Mouse (Mus musculus) left cerebral cortex, postnatal 36 days (tissue): ENCODE measurements around the gene Iqcf3. TPM values are rescaled to one million over a fixed set of nuclear protein-coding genes. Genes with fewer than 3 reads are reported as not detected.
"Not testable (repeated sequence)": the region's sequence is repeated elsewhere in the genome, so short reads cannot be mapped to it uniquely, and the experiment has no call there.

Experiments
- DNase-seq, 2 experiments: peaks; one replicate each; pipeline ENCODE4 v3.0.0; 2021 to 2022; ENCODE audit warnings: low spot score in 2 of 2, mixed read lengths in 1 of 2
- intact Hi-C: fragments of 180-260 bp; cut with DNase I; formaldehyde crosslinking; loops from one replicate; pipeline ENCODE4 v1.15.1; 2025
- total RNA-seq, 2 experiments: library from RNA; stranded (reverse); gene quantifications; 2 replicates each; pipeline ENCODE4 v1.2.3; 2021

Gene Iqcf3
- total RNA-seq = not detected

DNA sequence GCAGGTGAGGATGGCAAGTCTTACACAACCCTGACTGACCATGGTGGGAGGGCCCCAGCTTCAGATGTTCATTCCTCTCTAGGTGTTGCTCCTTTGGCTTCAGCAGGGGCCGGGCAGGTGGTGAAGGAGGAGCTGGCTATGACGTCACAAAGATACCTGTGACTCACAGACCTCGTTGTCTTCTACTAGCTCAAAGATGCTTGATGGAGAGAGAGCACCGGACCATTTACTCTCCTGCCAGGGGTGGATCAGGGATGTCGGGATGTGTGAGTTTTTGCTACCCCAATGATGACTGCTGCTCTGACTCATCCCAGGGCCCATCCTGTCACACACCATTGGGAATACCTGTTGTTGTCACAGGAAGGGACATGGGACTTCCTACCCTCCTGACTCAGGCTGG lies at the start of gene Iqcf3:
Iqcf3 (minus strand) TSS at position 101 of the 400 bp plus-strand sequence.
- DNase-seq = no peak
- intact Hi-C loops = no loop called here

- intact Hi-C loops = no loop called here
- DNase-seq = no peak
These were observed 49.3 kb upstream of the Iqcf3 start for GRCm38 (mm10) chr9:106610727-106611126.

DNA sequence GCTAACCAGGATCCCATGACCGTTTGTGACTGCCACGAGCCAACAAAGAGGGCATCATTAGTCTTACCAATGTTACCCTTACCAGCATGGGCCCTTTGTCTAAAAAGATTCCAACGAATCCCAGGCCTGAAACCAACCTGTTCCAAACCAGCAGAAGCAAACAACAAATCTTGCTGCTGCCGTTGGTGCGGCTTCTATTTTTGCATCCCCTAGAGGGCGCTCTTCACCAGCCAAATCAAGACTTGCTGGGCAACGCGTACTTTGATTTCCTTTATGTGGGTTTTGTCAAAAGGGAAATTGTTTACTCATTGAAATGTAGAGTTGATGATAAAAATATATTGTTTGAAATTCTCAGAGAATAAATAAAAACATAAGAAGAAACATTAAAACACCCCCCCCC lies 39.1 kb upstream of the Iqcf3 start:
- DNase-seq = peak; percentile 50 to 62
- intact Hi-C loops = loop anchor here (2.0 kb wide), 1 partner anchor 42 kb away; no protein-coding TSS in a partner anchor

DNA sequence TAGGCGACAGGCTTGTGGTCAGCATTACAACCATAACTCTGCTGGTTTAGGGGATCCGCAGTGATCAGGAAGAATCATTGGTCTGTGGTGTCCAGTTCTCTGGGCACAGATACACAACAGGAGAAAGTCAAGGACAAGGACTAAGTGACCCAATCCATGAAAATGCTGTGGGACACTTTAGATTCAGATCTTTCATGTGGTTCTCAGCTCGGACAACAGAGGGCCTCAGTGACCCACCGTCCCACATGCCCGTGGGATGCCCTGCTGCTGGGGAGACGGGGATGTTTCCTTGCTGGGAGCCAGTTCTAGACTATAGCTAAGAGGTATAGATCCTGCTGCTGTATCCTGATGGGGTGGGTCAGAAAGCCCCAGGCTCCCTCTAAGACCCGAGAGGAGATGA lies 37.0 kb upstream of the Iqcf3 start:
- no peak for DNase-seq
- intact Hi-C loops = loop anchor here (5.0 kb wide), 1 partner anchor 66 kb away; no protein-coding TSS in a partner anchor

DNA sequence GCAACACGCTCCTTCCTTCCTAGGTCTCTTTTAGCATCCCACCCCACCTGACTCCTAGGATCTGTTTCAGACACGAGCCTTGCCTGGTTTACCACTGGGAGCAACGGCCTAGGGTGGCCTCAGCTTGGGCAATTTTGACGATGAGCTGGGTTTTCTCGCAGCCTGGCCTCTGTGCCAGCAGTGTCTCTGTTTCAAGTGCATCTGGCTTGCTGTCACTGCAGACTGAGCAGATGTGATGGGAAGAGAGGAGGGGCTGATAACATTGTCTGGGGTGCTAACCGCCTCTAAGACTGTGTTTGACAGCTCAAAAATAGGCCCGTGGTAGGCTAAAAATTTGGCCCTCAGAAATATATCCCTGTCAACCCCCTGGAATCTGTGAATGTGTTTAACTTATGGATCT lies 34.4 kb upstream of the Iqcf3 start:
- DNase-seq = peak in 1 of 2 experiments; percentile 67
- intact Hi-C loops = loop anchor here (5.0 kb wide), 1 partner anchor 64 kb away; no protein-coding TSS in a partner anchor

DNA sequence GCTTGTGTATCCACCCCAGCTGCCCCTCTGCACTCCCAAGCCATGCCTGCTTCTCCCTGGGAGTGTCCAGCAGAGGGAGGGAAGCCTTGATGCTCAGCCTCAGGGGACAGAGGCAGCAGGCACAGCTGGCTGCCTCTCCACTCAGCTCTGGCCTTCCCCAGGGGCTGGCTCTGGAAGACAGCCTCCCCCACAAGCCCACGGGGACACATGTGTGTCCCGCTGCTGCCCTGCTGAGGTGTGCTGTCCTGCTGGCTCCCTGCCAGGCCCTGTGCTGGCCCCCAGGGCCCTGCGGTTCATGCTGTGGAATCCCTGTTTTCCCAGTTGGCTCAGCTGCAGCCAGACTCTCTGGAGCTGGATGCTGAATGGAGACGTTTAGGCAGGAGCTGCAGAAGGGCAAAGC lies 34.0 kb upstream of the Iqcf3 start:
- intact Hi-C loops = loop anchor here (5.0 kb wide), 1 partner anchor 63 kb away; no protein-coding TSS in a partner anchor
- DNase-seq = not testable (repeated sequence)

- intact Hi-C loops = no loop called here
- DNase-seq = no peak
These were observed 30.7 kb upstream of the Iqcf3 start for GRCm38 (mm10) chr9:106592158-106592557.

DNA sequence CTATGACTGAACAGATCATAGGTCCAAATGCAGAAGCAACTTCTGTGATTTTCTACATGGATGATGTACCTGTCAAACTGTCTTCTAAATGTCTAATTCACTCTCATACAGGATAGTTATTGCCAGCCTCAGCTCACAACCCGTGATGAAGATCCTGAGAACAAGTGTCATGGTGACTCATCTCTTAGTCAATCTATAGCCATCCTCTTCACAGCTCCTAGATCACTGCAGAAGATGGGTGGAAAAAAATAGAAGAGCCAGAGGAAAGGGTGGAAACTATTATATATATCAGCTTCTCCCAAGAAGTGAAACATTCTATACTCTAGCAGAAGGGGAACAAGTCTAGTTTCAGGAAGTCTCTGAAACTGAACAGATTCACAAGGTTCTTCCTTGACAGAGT lies 21.1 kb upstream of the Iqcf3 start:
- intact Hi-C loops = no loop called here
- DNase-seq = no peak

DNA sequence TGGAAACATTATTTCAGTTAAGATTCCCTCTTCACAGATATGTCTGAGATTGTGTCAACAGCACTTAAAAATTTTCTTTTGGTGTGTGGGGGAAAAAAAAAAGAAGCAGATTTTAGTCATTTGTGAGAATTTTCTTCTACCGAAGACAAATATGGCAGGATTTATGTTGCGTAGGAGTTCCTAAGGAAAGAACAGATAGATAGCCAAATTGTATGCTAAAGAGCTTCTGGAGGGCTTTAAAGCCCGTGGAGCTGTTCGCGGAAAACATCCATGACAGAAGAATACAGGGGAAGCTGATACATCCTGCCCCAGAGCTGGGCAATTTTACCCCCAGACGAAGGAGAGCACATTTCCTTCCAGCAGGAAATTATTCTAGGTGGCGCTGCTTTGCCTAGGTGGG lies 18.6 kb upstream of the Iqcf3 start:
- peak in 1 of 2 experiments; percentile 32 for DNase-seq
- intact Hi-C loops = no loop called here

DNA sequence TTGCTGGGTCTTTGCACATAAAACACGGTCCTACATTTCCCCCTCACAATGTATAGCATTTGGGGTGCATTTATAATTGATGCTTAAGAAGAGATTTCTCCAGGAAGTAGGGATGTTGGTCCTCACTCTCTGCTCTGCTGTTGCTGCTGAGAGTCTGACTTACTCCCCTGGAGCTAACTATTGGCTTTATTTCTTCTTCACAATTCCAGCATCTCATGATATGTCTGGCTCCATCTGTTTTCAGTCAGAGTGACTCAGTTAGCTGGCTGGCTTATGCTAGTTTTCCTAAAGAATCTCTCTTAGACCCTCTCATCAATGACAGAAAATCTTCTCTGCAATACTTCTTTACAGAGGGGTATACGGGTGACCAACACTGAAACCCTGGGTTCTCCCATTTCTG lies 14.7 kb upstream of the Iqcf3 start:
- no peak for DNase-seq
- intact Hi-C loops = no loop called here

DNA sequence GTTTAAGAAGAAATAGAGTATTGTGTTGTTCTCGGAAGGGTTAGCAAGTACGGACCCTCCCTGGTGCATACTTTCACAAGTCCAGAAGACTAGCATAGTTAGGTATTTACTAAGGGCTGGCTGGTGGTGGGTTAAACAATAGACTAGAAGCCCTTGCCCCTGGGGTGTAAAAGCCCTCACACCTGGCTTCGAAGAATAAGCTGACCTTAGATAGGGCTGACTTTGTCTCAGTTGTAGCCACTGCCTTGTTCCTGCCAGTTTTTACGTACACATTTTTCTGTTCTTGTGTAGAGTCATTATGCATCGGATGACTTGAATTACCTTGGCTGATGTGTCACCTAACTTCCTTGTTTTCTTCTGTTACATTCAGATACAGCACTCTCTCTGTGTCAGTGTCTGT lies 11.9 kb upstream of the Iqcf3 start:
- DNase-seq = no peak
- intact Hi-C loops = no loop called here

- no peak for DNase-seq
- intact Hi-C loops = no loop called here
These were observed 10.8 kb upstream of the Iqcf3 start for GRCm38 (mm10) chr9:106572186-106572585.

DNA sequence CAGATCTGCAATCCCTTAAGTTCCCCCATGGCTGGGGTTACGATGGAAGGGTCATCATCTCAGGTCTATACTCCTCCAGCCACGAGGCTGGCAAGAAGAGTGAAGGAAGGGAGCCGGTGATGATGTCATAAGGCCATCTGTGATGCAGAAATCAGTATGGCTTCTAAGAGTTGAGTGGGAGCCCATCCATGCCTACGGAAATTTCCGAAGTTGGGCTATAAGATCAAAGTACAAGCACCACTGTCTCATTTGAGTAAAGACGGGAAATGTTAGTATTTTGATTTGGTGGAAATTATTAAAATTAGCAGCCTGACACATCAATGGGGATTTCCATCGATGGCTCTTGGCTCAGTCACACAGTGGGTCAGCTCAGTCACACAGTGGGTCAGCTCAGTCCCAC lies 9.5 kb upstream of the Iqcf3 start, which contains the start of gene Iqcf4:
Iqcf4 (minus strand) TSS at position 101 of the 400 bp plus-strand sequence.
- intact Hi-C loops = no loop called here

GRCm38 (mm10) chr9:106566437-106566836 lies 5.0 kb upstream of the Iqcf3 start:
- intact Hi-C loops = no loop called here
- no peak for DNase-seq

More for the DNA sequence above, 9.5 kb upstream of the Iqcf3 start, which contains the start of gene Iqcf4:
- no peak for DNase-seq

DNA sequence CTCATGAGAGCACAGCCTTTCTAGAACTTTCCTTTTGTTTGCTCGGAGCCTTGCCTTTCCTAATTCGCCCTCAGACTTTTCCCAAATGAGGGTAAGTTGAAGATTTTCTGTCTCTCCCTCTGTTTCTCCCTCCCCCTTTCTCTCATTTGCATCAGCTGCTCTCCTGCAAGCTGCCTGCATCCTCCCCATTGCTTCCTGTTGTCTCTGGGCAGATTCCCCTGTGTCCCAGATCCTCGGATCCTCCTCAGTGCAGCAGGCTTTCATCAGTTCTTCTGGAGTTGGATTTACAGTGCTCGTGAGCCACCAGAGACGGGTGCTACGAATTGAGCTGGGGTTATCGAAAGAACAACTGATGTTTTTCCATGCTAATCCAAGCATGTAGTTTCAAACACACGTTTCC lies 2.6 kb upstream of the Iqcf3 start:
- no peak for DNase-seq
- intact Hi-C loops = no loop called here

- no peak for DNase-seq
- intact Hi-C loops = no loop called here
These were observed 860 bp upstream of the Iqcf3 start for GRCm38 (mm10) chr9:106562291-106562690.

DNA sequence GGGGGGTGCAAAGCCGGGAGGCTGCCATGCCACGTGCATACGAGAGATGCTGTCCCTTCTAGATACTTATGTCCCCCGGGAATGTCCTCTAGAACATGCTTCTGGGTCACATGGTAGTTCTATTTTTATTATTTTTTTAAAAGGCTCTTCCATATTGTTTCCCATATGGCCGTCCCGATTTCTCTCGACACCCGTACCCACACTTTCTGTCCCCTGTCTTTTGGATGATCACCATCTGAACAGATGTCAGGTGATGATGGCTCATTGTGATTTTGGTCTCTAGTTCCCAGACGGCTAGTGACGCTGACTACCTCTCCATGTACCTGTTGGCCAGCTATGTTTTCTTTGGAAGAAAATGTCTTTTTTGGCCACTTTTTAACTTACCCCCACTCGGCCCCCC lies 26.5 kb downstream of the Iqcf3 start:
- peak; percentile 18 to 26 for DNase-seq
- intact Hi-C loops = loop anchor here (5.0 kb wide), 2 partner anchors 62 to 107 kb away; no protein-coding TSS in a partner anchor

- intact Hi-C loops = loop anchor here (5.0 kb wide), 2 partner anchors 63 to 108 kb away; no protein-coding TSS in a partner anchor
- DNase-seq = no peak
These were observed 27.1 kb downstream of the Iqcf3 start for GRCm38 (mm10) chr9:106534296-106534695.

GRCm38 (mm10) chr9:106531833-106532232 lies 29.6 kb downstream of the Iqcf3 start:
- intact Hi-C loops = loop anchor here (5.0 kb wide), 2 partner anchors 65 to 110 kb away; no protein-coding TSS in a partner anchor
- DNase-seq = no peak

DNA sequence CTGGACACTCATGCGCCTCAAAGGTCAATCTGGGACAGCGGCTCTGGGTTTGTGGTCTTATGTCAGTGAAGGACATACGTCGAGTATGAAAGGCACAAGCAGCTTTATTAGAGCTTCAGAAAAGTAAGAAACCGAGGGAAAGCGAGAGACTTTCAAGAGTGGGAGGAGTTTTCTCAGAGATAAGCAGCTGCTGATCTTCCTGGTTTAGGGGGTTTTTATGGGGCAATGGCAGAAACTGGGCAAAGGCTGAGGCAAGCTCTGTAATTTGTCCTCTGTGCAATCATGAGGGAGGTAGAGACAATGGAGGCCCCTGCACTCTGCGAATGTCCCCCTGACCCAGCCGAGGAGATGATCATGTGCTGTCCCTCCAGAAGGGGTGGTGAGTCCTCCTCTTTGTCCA lies 41.5 kb downstream of the Iqcf3 start:
- intact Hi-C loops = no loop called here
- DNase-seq = no peak

- intact Hi-C loops = no loop called here
- DNase-seq = no peak
These were observed 42.0 kb downstream of the Iqcf3 start for GRCm38 (mm10) chr9:106519433-106519832.

GRCm38 (mm10) chr9:106514273-106514672 lies 47.2 kb downstream of the Iqcf3 start, which contains the start of gene Iqcf5:
Gene Iqcf5, plus strand, starts transcription at chr9:106514573.
- no peak for DNase-seq

More at GRCm38 (mm10) chr9:106514273-106514672, 47.2 kb downstream of the Iqcf3 start, which contains the start of gene Iqcf5:
- intact Hi-C loops = no loop called here
